Mouse (Mus musculus) mature B cell (primary cell): ENCODE measurements at regions not wholly inside any gene's neighbourhood (a gene's known extent, or its start where the extent isn't known, plus 50 kb on each side); places are given as distances from the start of the nearest gene placed in this dataset.

Experiments
- in situ Hi-C: fragments of 300-500 bp; cut with MboI; formaldehyde crosslinking; loops from 2 replicates; pipeline ENCODE4 v1.14.3; 2019

DNA sequence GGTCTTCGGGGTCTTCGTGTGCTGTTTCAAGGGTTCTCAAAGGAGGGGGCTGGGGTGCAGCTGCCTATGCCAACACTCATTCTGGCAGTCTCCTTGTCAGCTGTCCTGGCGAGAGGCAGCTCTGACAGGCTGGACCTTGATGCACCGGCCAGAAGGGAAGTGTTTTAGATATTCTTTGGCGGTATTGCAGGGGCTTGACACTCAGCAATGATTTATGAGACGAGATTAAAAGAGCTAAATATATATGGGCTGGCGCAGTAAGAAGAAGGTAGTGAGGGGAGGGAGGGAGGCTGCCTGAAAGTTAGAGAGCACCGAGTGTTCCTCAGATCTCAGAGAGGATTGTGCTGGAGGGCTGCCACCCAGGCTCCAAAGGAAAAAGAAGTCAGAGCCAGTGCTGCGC lies 50.2 kb upstream of the Pdzd8 start:
- in situ Hi-C loops: no loop called here

GRCm38 (mm10) chr19:59396506-59396905 lies 50.9 kb upstream of the Pdzd8 start:
- in situ Hi-C loops: no loop called here

- in situ Hi-C loops: loop anchor here (25.0 kb wide), 1 partner anchor 937 kb away; no protein-coding TSS in a partner anchor
Observed at GRCm38 (mm10) chr19:59399849-59400585, 54.4 kb upstream of the Pdzd8 start.

DNA sequence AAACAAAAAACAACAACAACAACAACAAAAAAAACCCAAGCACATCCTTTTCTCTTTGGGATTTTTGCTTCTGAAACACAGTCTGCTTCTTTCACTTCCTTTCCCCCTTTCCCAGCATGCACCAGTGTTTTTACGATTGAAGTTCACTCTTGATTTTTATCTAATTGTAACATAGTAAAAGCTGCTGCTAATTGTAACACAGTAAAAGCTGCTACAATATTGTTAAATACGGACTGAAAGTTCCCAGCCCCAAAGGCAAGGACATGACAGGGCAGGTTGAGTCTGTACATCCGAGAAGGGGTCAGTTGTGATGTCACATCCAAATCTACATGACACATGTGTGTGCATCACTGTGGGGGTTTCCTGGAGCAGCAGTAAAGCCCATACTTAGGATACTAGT lies 55.7 kb upstream of the Pdzd8 start:
- in situ Hi-C loops: loop anchor here (25.0 kb wide), 1 partner anchor 936 kb away; no protein-coding TSS in a partner anchor

GRCm38 (mm10) chr19:59402097-59402496 lies 56.1 kb upstream of the Emx2 start:
- in situ Hi-C loops: loop anchor here (25.0 kb wide), 1 partner anchor 935 kb away; no protein-coding TSS in a partner anchor

DNA sequence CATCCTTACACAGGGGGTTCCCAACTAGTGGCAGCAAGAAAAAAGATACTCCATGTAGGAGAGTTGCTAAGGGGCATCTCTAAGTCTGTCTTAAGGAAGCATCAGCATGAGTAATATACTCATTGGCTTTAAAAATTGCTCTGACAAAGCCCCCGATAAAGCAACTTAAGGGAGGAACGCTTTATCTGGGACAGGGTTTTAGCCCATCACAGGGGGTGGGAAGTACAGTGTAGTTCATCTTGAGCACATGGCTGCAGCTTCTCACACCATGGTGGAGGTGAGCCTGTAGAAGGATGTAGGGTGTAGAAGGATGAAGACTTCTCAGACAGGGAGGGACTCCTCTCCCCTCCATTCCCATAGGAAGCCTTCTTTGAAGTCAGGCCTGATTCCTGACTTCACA lies 54.1 kb upstream of the Emx2 start:
- in situ Hi-C loops: loop anchor here (25.0 kb wide), 1 partner anchor 933 kb away; no protein-coding TSS in a partner anchor

DNA sequence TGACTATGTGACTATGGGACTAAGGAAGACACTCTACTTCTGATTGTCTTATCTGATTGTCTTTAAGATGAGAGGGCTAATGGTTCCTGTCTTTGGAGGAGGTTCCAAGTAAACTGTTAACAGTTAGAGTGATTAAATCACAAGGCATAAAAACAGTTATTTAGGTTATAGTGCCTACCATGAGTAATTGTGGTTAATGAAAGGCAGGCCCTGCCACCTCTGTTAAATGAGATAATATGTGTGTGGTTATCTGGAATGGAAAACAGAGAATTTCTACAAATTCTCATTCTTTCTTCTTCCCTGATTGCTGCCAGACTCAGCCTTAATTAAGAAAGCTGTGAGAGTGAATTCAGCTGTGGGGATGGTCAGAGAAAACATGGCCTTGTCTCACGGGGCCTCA lies 53.4 kb upstream of the Emx2 start:
- in situ Hi-C loops: loop anchor here (25.0 kb wide), 1 partner anchor 933 kb away; no protein-coding TSS in a partner anchor

- in situ Hi-C loops: loop anchor here (25.0 kb wide), 1 partner anchor 932 kb away; no protein-coding TSS in a partner anchor
Observed at GRCm38 (mm10) chr19:59405616-59406015, 52.6 kb upstream of the Emx2 start.

GRCm38 (mm10) chr19:59408094-59408493 lies 50.1 kb upstream of the Emx2 start:
- in situ Hi-C loops: loop anchor here (25.0 kb wide), 1 partner anchor 929 kb away; no protein-coding TSS in a partner anchor
